ENCODE assay signal across 8 mouse cellular contexts in the genomic region with DNA sequence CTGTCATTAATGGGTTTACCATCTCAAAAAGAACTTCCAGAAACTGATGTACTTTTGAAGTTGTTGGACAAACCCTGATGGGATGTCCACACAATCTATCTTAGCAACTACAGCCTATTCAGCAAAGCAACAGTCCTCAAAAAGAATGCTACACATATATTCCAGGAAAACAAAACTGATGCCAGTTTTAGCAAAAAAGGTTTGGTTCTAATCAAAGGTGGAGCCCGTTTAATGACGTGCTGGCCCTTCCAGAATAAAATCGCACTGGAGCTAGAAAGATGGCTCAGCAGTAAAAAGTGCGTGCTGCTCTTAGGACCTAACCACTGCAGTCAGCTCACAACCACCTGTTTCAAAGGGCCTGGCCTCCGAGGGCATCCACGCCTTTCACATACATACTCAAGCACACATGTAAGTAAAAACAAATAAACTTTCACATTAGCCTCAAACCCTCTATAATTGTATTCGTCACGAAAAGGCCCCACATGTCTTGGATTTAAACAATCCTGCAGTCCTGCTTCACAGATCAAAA. TPM values are rescaled to one million over a fixed set of nuclear protein-coding genes. Genes with fewer than 3 reads are reported as not detected.
A peak's percentile ranks its signal among the peaks of the same experiment; 100 is the strongest.
DNase-seq lines count a peak whose midpoint lies in the region; ATAC-seq and TF ChIP-seq lines count a peak whose summit lies in the region.

No protein-coding gene starts in this region.

- no peaks in the 10 kb centered on the region for H3K9me3 ChIP-seq in heart, embryonic 10.5 days
- H3K9me3 ChIP-seq in hindbrain, embryonic 15.5 days = no peaks in the 10 kb centered on the region
- no peaks in the 10 kb centered on the region for H3K9me3 ChIP-seq in midbrain, embryonic 15.5 days

- H3K4me1 ChIP-seq in heart, embryonic 10.5 days = peaks cover 30% of the 10 kb centered on the region
- peaks cover 4% of the 10 kb centered on the region; the same call in 1 of the 2 replicates for H3K4me1 ChIP-seq in bone marrow, adult 2 months (ENCODE audit: control insufficient read depth, insufficient read depth, low read length)
- H3K4me1 ChIP-seq in hindbrain, embryonic 15.5 days (replicated peaks) = peaks cover 25% of the 10 kb centered on the region
- H3K4me1 ChIP-seq in midbrain, embryonic 15.5 days = peaks cover 29% of the 10 kb centered on the region

- 85% methylated on average over 8 of the region's 8 CpGs for WGBS in heart, embryonic 10.5 days
- WGBS in bone marrow, adult 2 months = 49% methylated on average over 8 of the region's 8 CpGs
- 74% methylated on average over 8 of the region's 8 CpGs for WGBS in hindbrain, embryonic 15.5 days
- 72% methylated on average over 8 of the region's 8 CpGs for WGBS in midbrain, embryonic 15.5 days

- no peak for DNase-seq in heart, embryonic 10.5 days (ENCODE audit: low spot score)
- DNase-seq in heart, adult 9 months (ENCODE audit: low spot score in 2 of 2) = no peak
- DNase-seq in layer of hippocampus, postnatal 25 days (ENCODE audit: extremely low spot score in 1 of 2, low spot score in 1 of 2) = no peak
- no peak for DNase-seq in spleen, adult 18-20 months
- DNase-seq in spleen, adult 12 weeks (ENCODE audit: low spot score) = no peak

- H3K27me3 ChIP-seq in heart, embryonic 10.5 days (ENCODE audit: insufficient read depth, poor library complexity, severe bottlenecking) = no peaks in the 10 kb centered on the region
- H3K27me3 ChIP-seq in hindbrain, embryonic 15.5 days = no peaks in the 10 kb centered on the region
- H3K27me3 ChIP-seq in midbrain, embryonic 15.5 days (replicated peaks) = no peaks in the 10 kb centered on the region

- H3K4me2 ChIP-seq in hindbrain, embryonic 15.5 days = peak overlapping the region; percentile 92
- H3K4me2 ChIP-seq in midbrain, embryonic 15.5 days = peak overlapping the region; percentile 93

- no peak for ATAC-seq in hindbrain, embryonic 15.5 days (ENCODE audit: low FRiP score, low read depth)
- ATAC-seq in midbrain, embryonic 15.5 days (replicated peaks) = no peak

- H3K27ac ChIP-seq in heart, embryonic 10.5 days = no peak overlapping the region
- H3K27ac ChIP-seq in bone marrow, adult 2 months (ENCODE audit: control insufficient read depth, insufficient read depth, low read depth, low read length, poor library complexity) = no peak overlapping the region
- no peak overlapping the region for H3K27ac ChIP-seq in hindbrain, embryonic 15.5 days (replicated peaks)
- no peak overlapping the region for H3K27ac ChIP-seq in midbrain, embryonic 15.5 days

- TF ChIP-seq POLR2A in bone marrow, adult 2 months (IDR thresholded peaks at IDR 0.05; ENCODE audit: borderline replicate concordance, control insufficient read depth, low read depth, low read length) = no peak

- H3K36me3 ChIP-seq in heart, embryonic 10.5 days = peaks cover 36% of the 10 kb centered on the region
- peaks cover 8% of the 10 kb centered on the region; the same call in 1 of the 2 replicates for H3K36me3 ChIP-seq in hindbrain, embryonic 15.5 days
- H3K36me3 ChIP-seq in midbrain, embryonic 15.5 days (replicated peaks) = no peaks in the 10 kb centered on the region

- H3K4me3 ChIP-seq in heart, embryonic 10.5 days = peak overlapping the region; percentile 95; the same call in 1 of the 2 replicates
- H3K4me3 ChIP-seq in bone marrow, adult 2 months (replicated peaks; ENCODE audit: control insufficient read depth, low read depth, low read length) = peak overlapping the region; percentile 30
- H3K4me3 ChIP-seq in hindbrain, embryonic 15.5 days = peak overlapping the region; percentile 87
- peak overlapping the region; percentile 71 for H3K4me3 ChIP-seq in midbrain, embryonic 15.5 days

- H3K9ac ChIP-seq in hindbrain, embryonic 15.5 days = peak overlapping the region; percentile 83; the same call in 1 of the 2 replicates
- no peak overlapping the region for H3K9ac ChIP-seq in midbrain, embryonic 15.5 days

- no peak for TF ChIP-seq CTCF in bone marrow, adult 2 months (IDR thresholded peaks at IDR 0.05; ENCODE audit: control insufficient read depth, insufficient read depth, low read length)

RNA-seq across cellular contexts. Expression of gene Atp13a3, which starts 18.8 kb away (rescaled TPM):
- polyA plus RNA-seq in heart, embryonic 10.5 days (2016; fragmentation: Nextera tagmentation; extraction: Ambion mirVana) = 12.3 and 13.1 TPM in 2 replicates
- polyA plus RNA-seq in bone marrow, adult 2 months (2011; ENCODE audit: insufficient read depth, insufficient read length, low replicate concordance, missing spikeins) = 20.0 and 24.2 TPM in 2 replicates
- 8.8 and 9.6 TPM in 2 replicates for polyA plus RNA-seq in hindbrain, embryonic 15.5 days (2015; fragmentation: Nextera tagmentation; extraction: Ambion mirVana)
- 8.1 and 8.6 TPM in 2 replicates for polyA plus RNA-seq in midbrain, embryonic 15.5 days (2015; fragmentation: Nextera tagmentation; extraction: Ambion mirVana)
- 10 to 100 TPM; 66.3 to 75.4 TPM for total RNA-seq in layer of hippocampus, postnatal 25 days (2021)

Comparison
In these comparisons a context has a peak if more than half of its experiments do, and no peak if none do; other contexts are left out.
1. H3K4me3 ChIP-seq: peak in every context shown above with its lines; median percentile 95 in heart, embryonic 10.5 days; 87 in hindbrain, embryonic 15.5 days; 71 in midbrain, embryonic 15.5 days; 30 in bone marrow, adult 2 months.